Mouse (Mus musculus): ENCODE measurements at regions not wholly inside any gene's neighbourhood (a gene's known extent, or its start where the extent isn't known, plus 50 kb on each side); places are given as distances from the start of the nearest gene placed in this dataset.
"Not testable (repeated sequence)": the region's sequence is repeated elsewhere in the genome, so short reads cannot be mapped to it uniquely, and the experiment has no call there.

DNA sequence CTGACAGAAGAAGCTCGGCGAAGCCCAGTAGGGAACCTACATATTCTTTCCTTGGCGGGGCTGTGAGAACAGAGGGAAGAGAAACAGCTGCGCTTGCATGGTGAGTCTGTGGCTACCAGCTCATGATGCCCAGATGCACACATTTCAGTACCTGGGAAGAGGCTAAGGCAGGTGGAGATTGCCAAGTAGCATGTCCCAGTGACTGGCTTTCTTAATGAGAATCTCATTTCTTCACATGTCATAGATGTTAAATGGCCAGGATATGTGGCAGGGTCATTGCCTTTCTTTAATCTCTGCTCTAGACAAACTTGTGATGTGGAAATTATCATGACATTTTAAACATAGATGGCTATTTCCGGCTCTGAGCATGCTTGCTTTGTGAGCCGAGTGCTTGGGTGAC is 109.5 kb upstream of the Tns3 start:
- no peak for ATAC-seq (replicated peaks; ENCODE audit: low FRiP score)
- WGBS, result 79% methylated on average over 6 of the region's 6 CpGs

DNA sequence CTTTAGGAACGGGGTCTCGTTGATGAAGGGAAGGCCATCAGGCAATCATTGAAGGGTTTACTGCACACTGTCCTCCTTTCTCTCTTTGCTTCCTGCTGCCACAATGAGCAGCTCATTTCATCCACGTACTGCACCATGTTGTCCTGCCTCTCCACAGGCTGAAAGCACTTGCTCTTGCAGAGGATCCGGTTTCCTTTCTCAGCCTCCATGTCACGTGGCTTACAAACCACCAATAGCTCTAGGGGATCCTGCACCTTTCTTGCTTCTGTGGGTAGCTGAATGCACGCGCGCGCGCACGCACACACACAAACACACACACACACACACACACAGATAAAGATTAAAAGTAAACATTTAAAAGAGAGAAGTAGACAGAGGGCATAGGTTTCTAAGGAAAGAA is 108.9 kb upstream of the Tns3 start:
- ATAC-seq (replicated peaks; ENCODE audit: low FRiP score), result no peak
- no peaks in the 10 kb centered on the region for H3K9me3 ChIP-seq (replicated peaks)
- WGBS, result 73% methylated on average over 11 of the region's 11 CpGs
- no peak overlapping the region for H3K27ac ChIP-seq
- H3K36me3 ChIP-seq, result no peaks in the 10 kb centered on the region
- no peaks in the 10 kb centered on the region for H3K27me3 ChIP-seq
- H3K4me2 ChIP-seq, result no peak overlapping the region
- H3K4me3 ChIP-seq (replicated peaks), result no peak overlapping the region
- H3K4me1 ChIP-seq, result peaks cover 12% of the 10 kb centered on the region; the same call in 1 of the 2 replicates
- H3K9ac ChIP-seq, result no peak overlapping the region

More for the DNA sequence above, 109.5 kb upstream of the Tns3 start:
- H3K36me3 ChIP-seq, result no peaks in the 10 kb centered on the region
- no peak overlapping the region for H3K4me2 ChIP-seq
- H3K9ac ChIP-seq, result no peak overlapping the region
- no peaks in the 10 kb centered on the region for H3K27me3 ChIP-seq
- peaks cover 12% of the 10 kb centered on the region; the same call in 1 of the 2 replicates for H3K4me1 ChIP-seq
- H3K27ac ChIP-seq, result no peak overlapping the region
- no peaks in the 10 kb centered on the region for H3K9me3 ChIP-seq (replicated peaks)
- no peak overlapping the region for H3K4me3 ChIP-seq (replicated peaks)

- H3K27ac ChIP-seq, result no peak overlapping the region
- H3K9me3 ChIP-seq (replicated peaks), result no peaks in the 10 kb centered on the region
- 83% methylated on average over 5 of the region's 5 CpGs for WGBS
- H3K4me3 ChIP-seq (replicated peaks), result no peak overlapping the region
- H3K4me2 ChIP-seq, result no peak overlapping the region
- no peaks in the 10 kb centered on the region for H3K27me3 ChIP-seq
- H3K36me3 ChIP-seq, result no peaks in the 10 kb centered on the region
- H3K9ac ChIP-seq, result no peak overlapping the region
- H3K4me1 ChIP-seq, result peaks cover 12% of the 10 kb centered on the region; the same call in 1 of the 2 replicates
- no peak for ATAC-seq (replicated peaks; ENCODE audit: low FRiP score)
Measured at GRCm38 (mm10) chr11:8772541-8772940, 108.2 kb upstream of the Tns3 start.

DNA sequence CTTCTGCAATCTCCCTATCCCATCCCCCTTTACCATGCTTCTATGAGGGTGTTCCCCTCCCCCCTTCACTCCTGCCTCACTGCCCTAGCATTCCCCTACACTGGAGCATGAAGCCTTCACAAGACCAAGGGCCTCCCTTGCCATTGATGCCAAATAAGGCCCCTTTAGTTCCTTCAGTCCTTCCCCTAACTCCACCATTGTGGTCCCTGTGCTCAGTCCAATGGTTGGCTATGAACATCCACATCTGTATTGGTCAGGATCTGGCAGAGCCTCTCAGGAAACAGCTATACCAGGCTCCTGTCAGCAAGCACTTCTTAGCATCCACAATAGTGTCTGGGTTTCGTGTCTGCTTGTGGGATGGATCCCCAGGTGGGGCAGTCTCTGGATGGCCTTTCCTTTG is 104.4 kb upstream of the Tns3 start:
- ATAC-seq (replicated peaks; ENCODE audit: low FRiP score); H3K9ac ChIP-seq; H3K36me3 ChIP-seq; H3K27me3 ChIP-seq; H3K4me3 ChIP-seq (replicated peaks); H3K9me3 ChIP-seq (replicated peaks); H3K4me1 ChIP-seq; H3K4me2 ChIP-seq; H3K27ac ChIP-seq: not testable (repeated sequence)
- WGBS, result 80% methylated on average over 1 of the region's 1 CpGs

- H3K4me2 ChIP-seq, result no peak overlapping the region
- WGBS, result 82% methylated on average over 1 of the region's 1 CpGs
- no peak overlapping the region for H3K4me3 ChIP-seq (replicated peaks)
- H3K9me3 ChIP-seq (replicated peaks), result no peaks in the 10 kb centered on the region
- H3K27ac ChIP-seq, result peak overlapping the region; percentile 86
- H3K36me3 ChIP-seq, result no peaks in the 10 kb centered on the region
- H3K9ac ChIP-seq, result no peak overlapping the region
- H3K4me1 ChIP-seq, result peaks cover 21% of the 10 kb centered on the region
- no peaks in the 10 kb centered on the region for H3K27me3 ChIP-seq
- ATAC-seq (replicated peaks; ENCODE audit: low FRiP score), result no peak
Measured at GRCm38 (mm10) chr11:8765541-8765885, 101.2 kb upstream of the Tns3 start.

- no peak overlapping the region for H3K9ac ChIP-seq
- H3K36me3 ChIP-seq, result no peaks in the 10 kb centered on the region
- peak overlapping the region; percentile 86 for H3K27ac ChIP-seq
- WGBS, result 72% methylated on average over 2 of the region's 2 CpGs
- H3K4me3 ChIP-seq (replicated peaks), result no peak overlapping the region
- H3K27me3 ChIP-seq, result no peaks in the 10 kb centered on the region
- H3K9me3 ChIP-seq (replicated peaks), result no peaks in the 10 kb centered on the region
- ATAC-seq (replicated peaks; ENCODE audit: low FRiP score), result peak; percentile 20; the same call in 1 of the 2 replicates
- no peak overlapping the region for H3K4me2 ChIP-seq
- peaks cover 21% of the 10 kb centered on the region for H3K4me1 ChIP-seq
Measured at GRCm38 (mm10) chr11:8764861-8765540, 100.7 kb upstream of the Tns3 start.

DNA sequence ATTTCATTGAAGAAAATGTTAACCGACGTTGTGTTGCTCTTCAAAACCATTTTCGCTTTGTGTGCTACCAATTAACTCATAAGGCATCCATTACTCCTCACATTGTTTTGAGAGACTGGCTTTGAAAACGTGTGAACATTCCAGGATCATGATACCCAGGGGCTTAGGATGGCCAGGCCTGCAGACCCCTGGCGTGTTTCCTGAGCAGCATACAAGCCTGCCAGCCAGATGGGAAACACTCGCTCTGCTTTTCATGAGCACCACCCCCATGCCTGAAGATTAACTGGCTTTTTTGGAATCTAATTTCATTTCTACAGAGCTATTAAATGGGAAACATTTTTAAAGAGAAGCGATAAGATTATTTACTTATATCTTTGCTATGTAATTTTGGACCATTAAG is 99.1 kb upstream of the Tns3 start:
- Histone ChIP-seq H3K9me3 (replicated peaks) (no peaks in the 10 kb centered on the region), H3K36me3 (no peaks in the 10 kb centered on the region), H3K4me1 (peaks cover 21% of the 10 kb centered on the region), H3K4me3 (replicated peaks) (no peak overlapping the region), H3K9ac (no peak overlapping the region), H3K4me2 (no peak overlapping the region), H3K27ac (peak overlapping the region; percentile 37), H3K27me3 (no peaks in the 10 kb centered on the region)
- 66% methylated on average over 7 of the region's 7 CpGs for WGBS
- no peak for ATAC-seq (replicated peaks; ENCODE audit: low FRiP score)

GRCm38 (mm10) chr11:8762133-8762532 is 97.8 kb upstream of the Tns3 start:
- H3K9me3 ChIP-seq (replicated peaks), result no peaks in the 10 kb centered on the region
- no peak overlapping the region for H3K4me3 ChIP-seq (replicated peaks)
- no peak overlapping the region for H3K9ac ChIP-seq
- no peak overlapping the region for H3K4me2 ChIP-seq
- H3K27ac ChIP-seq, result peak overlapping the region; percentile 76
- H3K27me3 ChIP-seq, result no peaks in the 10 kb centered on the region
- 28% methylated on average over 2 of the region's 2 CpGs for WGBS
- peaks cover 21% of the 10 kb centered on the region for H3K4me1 ChIP-seq
- H3K36me3 ChIP-seq, result no peaks in the 10 kb centered on the region
- ATAC-seq (replicated peaks; ENCODE audit: low FRiP score), result peak; percentile 44; the same call in 1 of the 2 replicates

DNA sequence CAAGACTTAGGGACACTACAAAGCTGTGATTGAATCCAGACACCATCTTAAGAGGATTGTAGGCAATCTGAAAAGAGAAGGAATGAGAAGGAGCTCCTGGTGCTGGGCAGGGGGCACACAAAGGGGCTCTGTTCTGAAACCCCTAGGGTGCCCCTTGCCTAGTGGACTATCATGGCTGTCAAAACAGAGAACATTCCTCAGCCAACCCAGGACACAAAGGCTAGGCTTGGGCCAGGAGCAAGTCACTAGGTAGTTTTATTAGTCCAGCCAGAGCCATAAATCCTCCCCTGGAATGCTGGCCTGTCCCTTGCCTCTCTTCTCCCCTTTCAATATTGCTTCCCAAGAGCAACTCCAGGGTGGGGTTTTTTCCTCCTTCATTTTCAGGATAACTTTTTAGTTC is 97.3 kb upstream of the Tns3 start:
- H3K4me2 ChIP-seq, result no peak overlapping the region
- H3K27ac ChIP-seq, result peak overlapping the region; percentile 76
- no peaks in the 10 kb centered on the region for H3K9me3 ChIP-seq (replicated peaks)
- H3K9ac ChIP-seq, result no peak overlapping the region
- ATAC-seq (replicated peaks; ENCODE audit: low FRiP score), result peak; percentile 92
- no peaks in the 10 kb centered on the region for H3K36me3 ChIP-seq
- H3K27me3 ChIP-seq, result no peaks in the 10 kb centered on the region
- H3K4me1 ChIP-seq, result peaks cover 21% of the 10 kb centered on the region
- no peak overlapping the region for H3K4me3 ChIP-seq (replicated peaks)

DNA sequence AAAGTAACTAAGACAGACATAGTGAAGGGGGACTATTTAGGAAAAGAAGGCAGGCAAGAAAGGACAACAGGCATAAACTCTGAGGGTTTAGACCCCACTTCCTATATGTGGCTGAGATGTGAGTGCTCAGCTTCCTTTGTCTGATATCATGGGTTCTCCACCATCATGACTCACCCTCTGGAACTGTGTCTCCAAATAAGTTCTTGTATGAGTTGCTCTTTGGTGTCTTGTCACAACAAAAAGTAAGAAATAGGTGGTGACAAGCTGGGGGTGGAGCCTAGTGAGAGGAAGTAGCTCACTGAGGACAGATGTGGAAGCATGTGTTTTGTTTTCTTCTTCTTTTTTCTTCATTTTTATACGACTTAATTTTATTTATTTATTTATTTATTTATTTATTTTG is 95.5 kb upstream of the Tns3 start:
- H3K27me3 ChIP-seq, result no peaks in the 10 kb centered on the region
- no peaks in the 10 kb centered on the region for H3K9me3 ChIP-seq (replicated peaks)
- 92% methylated on average over 1 of the region's 1 CpGs for WGBS
- no peak overlapping the region for H3K4me3 ChIP-seq (replicated peaks)
- H3K4me2 ChIP-seq, result no peak overlapping the region
- H3K4me1 ChIP-seq, result peaks cover 21% of the 10 kb centered on the region
- H3K27ac ChIP-seq, result no peak overlapping the region
- no peak for ATAC-seq (replicated peaks; ENCODE audit: low FRiP score)
- H3K36me3 ChIP-seq, result no peaks in the 10 kb centered on the region
- no peak overlapping the region for H3K9ac ChIP-seq

DNA sequence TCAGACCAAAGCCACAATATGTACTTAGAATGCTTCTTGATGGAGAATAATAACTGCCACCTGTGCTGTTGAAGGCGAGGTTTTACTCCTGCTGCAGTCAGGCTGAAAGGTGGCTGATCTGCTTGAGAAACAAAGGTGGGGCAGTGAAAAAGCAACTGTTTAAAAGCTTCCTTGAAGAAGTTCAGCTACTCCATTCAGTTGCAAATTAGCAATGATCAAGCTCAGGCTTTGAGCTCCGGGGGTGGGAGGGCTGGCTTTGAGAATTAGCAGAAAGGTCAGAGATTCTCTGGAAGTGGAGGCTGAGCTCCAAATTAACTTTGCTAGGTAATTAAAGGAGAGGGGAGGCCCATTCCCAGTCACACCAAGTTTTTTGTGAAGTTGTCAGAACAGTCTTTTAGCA is 90.2 kb upstream of the Tns3 start:
- not testable (repeated sequence) for H3K4me3 ChIP-seq (replicated peaks); H3K27me3 ChIP-seq; H3K9ac ChIP-seq; H3K4me2 ChIP-seq; ATAC-seq (replicated peaks; ENCODE audit: low FRiP score); H3K4me1 ChIP-seq; H3K27ac ChIP-seq; H3K36me3 ChIP-seq; H3K9me3 ChIP-seq (replicated peaks)
- WGBS, result 49% methylated on average over 2 of the region's 2 CpGs

DNA sequence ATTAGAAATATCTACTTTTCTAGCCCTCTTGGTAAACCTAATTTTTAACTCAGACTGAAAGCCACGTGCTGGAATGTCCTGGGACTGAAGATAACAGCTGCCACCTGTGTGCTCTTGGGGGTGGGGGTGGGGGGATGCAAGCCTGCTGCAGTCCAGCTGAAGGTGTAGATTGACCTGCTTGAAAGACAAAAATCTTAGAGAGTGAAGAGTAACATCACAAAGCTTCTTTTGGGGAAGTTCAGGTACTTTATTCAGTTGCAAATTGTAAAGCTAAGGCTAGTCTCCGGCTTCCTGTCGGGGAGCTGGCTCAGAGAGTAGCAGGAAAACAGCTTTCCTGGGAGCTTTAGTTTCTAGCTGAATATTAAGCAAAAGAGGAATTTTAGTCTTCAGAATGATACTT is 71.4 kb upstream of the Tns3 start:
- H3K9ac ChIP-seq; H3K36me3 ChIP-seq; H3K4me3 ChIP-seq (replicated peaks); H3K4me1 ChIP-seq; H3K4me2 ChIP-seq; ATAC-seq (replicated peaks; ENCODE audit: low FRiP score); H3K9me3 ChIP-seq (replicated peaks); H3K27ac ChIP-seq; H3K27me3 ChIP-seq: not testable (repeated sequence)
- WGBS, result 78% methylated on average over 3 of the region's 3 CpGs

- Histone ChIP-seq H3K4me1 (no peaks in the 10 kb centered on the region), H3K27ac (no peak overlapping the region), H3K9me3 (replicated peaks) (no peaks in the 10 kb centered on the region), H3K27me3 (no peaks in the 10 kb centered on the region), H3K4me3 (replicated peaks) (no peak overlapping the region), H3K9ac (no peak overlapping the region), H3K4me2 (no peak overlapping the region), H3K36me3 (no peaks in the 10 kb centered on the region)
- 94% methylated on average over 5 of the region's 5 CpGs for WGBS
- ATAC-seq (replicated peaks; ENCODE audit: low FRiP score), result no peak
Measured at GRCm38 (mm10) chr11:8727007-8727406, 62.7 kb upstream of the Tns3 start.

All from kidney, embryonic 15.5 days (tissue).